Mouse (Mus musculus): ENCODE measurements at regions not wholly inside any gene's neighbourhood (a gene's known extent, or its start where the extent isn't known, plus 50 kb on each side); places are given as distances from the start of the nearest gene placed in this dataset.
A peak's percentile ranks its signal among the peaks of the same experiment; 100 is the strongest.

DNA sequence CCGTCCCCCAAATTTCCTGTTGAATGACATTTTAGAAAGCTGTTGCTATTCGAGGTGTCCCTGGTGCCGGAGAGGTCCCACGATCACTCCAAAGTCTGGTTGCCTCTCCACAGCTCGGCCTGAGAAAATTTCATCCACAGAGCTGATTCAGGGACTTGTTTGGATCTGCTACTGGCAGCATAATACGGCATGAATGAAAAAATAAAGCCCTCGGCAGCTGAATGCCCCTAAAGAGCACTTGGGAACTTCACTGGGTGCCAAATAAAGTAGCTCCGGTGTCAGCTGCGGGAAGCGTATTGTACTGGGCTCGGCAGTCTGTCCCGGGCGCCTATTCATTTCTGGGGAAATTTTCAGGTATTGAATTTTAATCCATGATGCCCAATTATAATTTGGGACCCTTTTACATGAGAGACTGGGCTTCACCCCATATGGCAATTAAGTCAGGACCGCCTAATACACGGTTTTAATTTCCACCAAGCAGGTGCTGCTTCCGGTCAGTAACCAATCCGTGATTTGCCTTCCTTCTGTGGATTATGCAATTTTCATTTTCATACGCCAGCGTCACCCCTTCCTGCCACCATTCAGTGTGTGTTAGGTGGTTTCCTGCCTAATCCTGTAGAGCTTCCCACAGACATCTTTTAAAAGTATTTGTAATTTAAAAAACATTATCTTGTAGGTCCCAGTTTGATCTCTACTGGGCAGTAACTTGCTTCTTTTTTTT, 200.7 kb upstream of the Adgrl2 start:
- no peaks in the 10 kb centered on the region for H3K9me3 ChIP-seq
- 52% methylated on average over 19 of the region's 19 CpGs for WGBS
- no peak overlapping the region for H3K27ac ChIP-seq
- no peak overlapping the region for H3K9ac ChIP-seq
- H3K4me2 ChIP-seq: no peak overlapping the region
- no peaks in the 10 kb centered on the region for H3K36me3 ChIP-seq
- no peak overlapping the region for H3K4me3 ChIP-seq
- no peak for ATAC-seq (ENCODE audit: insufficient number of reproducible peaks, low FRiP score, low TSS enrichment, low read depth)
- H3K27me3 ChIP-seq: no peaks in the 10 kb centered on the region
- peaks cover 8% of the 10 kb centered on the region; the same call in 1 of the 2 replicates for H3K4me1 ChIP-seq

DNA sequence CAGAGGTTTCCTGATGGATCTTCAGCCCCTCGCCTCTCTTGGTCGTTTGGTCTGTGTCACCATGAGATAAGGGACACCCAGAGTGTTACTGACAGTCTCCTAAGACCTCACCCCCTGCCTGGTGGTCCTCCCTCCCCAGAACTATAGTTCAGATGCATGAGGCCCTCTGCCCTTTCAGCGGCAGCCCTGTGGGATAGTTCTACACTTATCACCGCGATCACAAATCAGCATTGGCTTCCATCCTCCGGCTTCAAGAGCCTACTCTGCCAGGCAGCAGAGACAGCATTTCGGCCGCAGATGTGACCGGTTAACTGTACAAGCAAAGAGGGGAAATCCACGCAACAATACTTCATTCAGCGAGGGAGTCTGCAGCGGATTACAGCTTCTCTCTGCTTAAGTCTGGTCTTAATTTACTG, 193.8 kb upstream of the Adgrl2 start:
- Histone ChIP-seq H3K27me3 (no peaks in the 10 kb centered on the region), H3K27ac (peak overlapping the region; percentile 47; the same call in 1 of the 2 replicates), H3K9ac (no peak overlapping the region), H3K36me3 (no peaks in the 10 kb centered on the region), H3K4me1 (peaks cover 6% of the 10 kb centered on the region; the same call in 1 of the 2 replicates), H3K4me3 (no peak overlapping the region), H3K9me3 (no peaks in the 10 kb centered on the region), H3K4me2 (peak overlapping the region; percentile 36)
- no peak for ATAC-seq (ENCODE audit: insufficient number of reproducible peaks, low FRiP score, low TSS enrichment, low read depth)
- 17% methylated on average over 12 of the region's 12 CpGs for WGBS

DNA sequence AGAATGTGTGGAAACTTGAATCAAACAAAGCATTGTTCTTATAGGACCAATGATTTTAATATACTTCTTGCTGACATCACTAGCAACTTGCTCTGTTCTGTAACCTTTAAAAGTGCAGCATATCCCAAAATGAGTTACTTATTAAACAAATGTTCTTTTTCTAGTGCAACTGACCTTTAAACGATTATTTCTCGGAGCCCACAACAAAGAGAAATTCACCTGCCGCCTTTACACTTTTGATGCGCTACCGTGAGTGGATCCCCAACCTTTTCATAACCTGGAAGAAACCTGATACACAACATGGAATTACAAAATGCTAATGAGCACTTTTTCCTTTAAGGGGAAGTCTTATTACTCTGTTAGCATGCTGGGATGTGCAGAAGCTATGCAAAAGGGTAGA, 191.7 kb upstream of the Adgrl2 start:
- ATAC-seq (ENCODE audit: insufficient number of reproducible peaks, low FRiP score, low TSS enrichment, low read depth): no peak
- no peak overlapping the region for H3K9ac ChIP-seq
- 82% methylated on average over 5 of the region's 5 CpGs for WGBS

DNA sequence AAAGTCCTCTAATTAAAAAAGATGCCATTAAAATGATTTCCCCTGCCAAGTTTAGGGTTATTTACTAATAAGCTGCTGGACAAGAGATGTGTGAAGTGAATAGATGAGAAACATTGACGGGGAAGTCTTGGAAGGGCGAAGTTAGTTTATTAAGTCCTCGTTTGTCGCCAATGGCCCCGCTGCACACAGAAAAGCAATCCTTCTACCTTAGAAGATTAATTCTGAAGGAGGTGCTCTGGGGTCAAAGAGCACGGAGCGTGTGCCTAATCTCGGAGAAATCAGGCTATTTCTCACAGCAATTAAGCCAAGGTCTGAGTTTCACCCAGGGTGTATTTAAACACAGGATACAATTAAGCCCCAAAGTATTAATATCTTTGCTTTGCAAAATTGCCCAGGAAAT, 189.8 kb upstream of the Adgrl2 start:
- ATAC-seq (ENCODE audit: insufficient number of reproducible peaks, low FRiP score, low TSS enrichment, low read depth): no peak
- no peak overlapping the region for H3K9ac ChIP-seq
- H3K27ac ChIP-seq: no peak overlapping the region
- no peak overlapping the region for H3K4me3 ChIP-seq
- 28% methylated on average over 8 of the region's 8 CpGs for WGBS
- H3K4me1 ChIP-seq: peaks cover 6% of the 10 kb centered on the region; the same call in 1 of the 2 replicates
- no peak overlapping the region for H3K4me2 ChIP-seq
- no peaks in the 10 kb centered on the region for H3K9me3 ChIP-seq
- no peaks in the 10 kb centered on the region for H3K27me3 ChIP-seq
- H3K36me3 ChIP-seq: no peaks in the 10 kb centered on the region

More for the DNA sequence above, 191.7 kb upstream of the Adgrl2 start:
- no peak overlapping the region for H3K4me2 ChIP-seq
- no peaks in the 10 kb centered on the region for H3K36me3 ChIP-seq
- no peaks in the 10 kb centered on the region for H3K27me3 ChIP-seq
- no peak overlapping the region for H3K27ac ChIP-seq
- peaks cover 6% of the 10 kb centered on the region; the same call in 1 of the 2 replicates for H3K4me1 ChIP-seq
- H3K4me3 ChIP-seq: no peak overlapping the region
- H3K9me3 ChIP-seq: no peaks in the 10 kb centered on the region

DNA sequence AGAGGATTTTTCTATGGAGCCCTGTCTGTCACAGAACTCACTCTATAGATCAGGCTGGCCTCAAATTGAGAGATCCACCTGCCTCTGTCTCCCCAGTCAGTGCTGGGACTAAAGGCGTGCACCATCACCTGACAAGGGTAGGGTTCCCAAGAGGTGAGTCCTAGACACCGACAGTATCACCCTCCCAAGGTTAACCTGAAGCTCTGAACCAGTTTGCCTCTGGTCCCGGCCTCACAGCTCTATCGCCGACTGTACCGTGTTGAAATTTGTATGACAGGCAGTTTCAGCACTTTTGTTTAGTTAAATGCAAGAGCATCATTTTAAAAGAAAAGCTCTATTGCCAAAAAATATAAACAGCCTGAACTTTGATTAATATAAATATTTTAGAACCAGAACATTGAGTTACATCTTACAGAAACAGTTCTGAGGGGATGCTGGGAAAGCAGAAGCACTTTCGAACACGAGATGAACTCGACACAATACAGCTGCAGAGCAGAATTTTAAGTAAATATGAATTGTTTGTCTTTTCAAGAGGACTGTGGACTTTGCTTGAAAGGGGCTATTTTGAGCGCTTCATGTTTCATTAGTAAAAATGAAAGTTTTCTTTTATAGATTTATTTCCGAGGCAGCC, 189.2 kb upstream of the Adgrl2 start:
- peaks cover 6% of the 10 kb centered on the region; the same call in 1 of the 2 replicates for H3K4me1 ChIP-seq
- 77% methylated on average over 11 of the region's 11 CpGs for WGBS

DNA sequence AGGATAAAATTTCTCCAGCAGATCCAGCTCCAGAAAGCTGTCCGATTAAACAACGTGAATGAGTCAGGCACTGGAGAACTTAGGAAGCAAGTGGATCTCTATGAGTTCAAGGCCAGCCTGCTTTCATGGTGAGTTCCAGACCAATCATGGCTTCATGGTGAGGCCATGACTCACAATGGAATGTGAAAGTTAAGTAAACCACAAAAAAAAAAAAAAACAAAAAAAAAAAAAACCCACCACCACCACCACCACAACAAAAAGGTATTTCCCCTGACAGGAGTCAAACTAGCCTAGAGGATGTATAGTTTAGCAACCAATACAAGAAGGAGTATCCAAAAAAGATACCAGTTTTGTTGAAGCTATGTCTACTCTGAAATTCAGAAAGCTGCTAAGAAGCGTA, 188.5 kb upstream of the Adgrl2 start:
- 91% methylated on average over 3 of the region's 3 CpGs for WGBS
- ATAC-seq (ENCODE audit: insufficient number of reproducible peaks, low FRiP score, low TSS enrichment, low read depth): no peak
- no peak overlapping the region for H3K4me3 ChIP-seq

More for the DNA sequence above, 189.2 kb upstream of the Adgrl2 start:
- Histone ChIP-seq H3K36me3 (no peaks in the 10 kb centered on the region), H3K4me2 (no peak overlapping the region), H3K27me3 (no peaks in the 10 kb centered on the region), H3K4me3 (no peak overlapping the region), H3K27ac (no peak overlapping the region), H3K9ac (no peak overlapping the region), H3K9me3 (no peaks in the 10 kb centered on the region)
- ATAC-seq (ENCODE audit: insufficient number of reproducible peaks, low FRiP score, low TSS enrichment, low read depth): no peak

DNA sequence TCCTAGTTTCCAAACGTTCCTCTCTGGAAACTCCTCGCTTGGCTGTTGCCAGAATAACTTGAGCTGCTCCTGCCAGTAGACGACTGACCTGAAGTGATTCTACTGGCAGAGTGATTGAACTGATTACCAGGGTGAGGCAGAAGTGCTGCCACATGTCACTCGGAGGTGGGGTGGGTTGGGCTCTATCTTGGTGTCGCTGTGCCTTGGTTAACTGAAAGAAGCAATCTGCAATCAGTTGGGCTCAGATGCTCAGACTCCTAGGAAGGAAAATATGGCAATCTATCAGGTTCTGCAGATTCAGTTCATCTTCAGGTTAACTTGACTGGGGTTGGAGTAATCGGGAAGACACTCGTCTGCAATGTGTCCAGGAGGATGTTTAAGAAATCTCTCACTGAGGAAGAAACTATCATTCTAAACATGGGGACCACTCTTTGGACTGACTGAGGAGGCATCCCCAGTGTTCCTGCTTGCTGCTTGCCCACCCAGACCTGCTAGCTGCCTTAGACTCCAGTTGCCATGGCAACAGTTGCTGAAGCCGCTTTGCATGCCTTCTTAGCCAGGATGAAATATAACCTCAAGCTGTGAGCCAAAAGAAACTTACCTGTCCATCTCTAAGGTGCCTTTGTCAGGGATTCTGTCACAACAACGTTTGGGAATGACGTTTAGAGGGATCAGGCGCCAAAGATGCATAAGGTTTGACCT, 184.5 kb upstream of the Adgrl2 start:
- Histone ChIP-seq H3K27me3 (no peaks in the 10 kb centered on the region), H3K9me3 (no peaks in the 10 kb centered on the region), H3K4me1 (0 out of 2 replicates have a peak, but pooled peaks cover 7% of the 10 kb centered on the region), H3K9ac (no peak overlapping the region), H3K27ac (no peak overlapping the region), H3K4me2 (no peak overlapping the region), H3K36me3 (no peaks in the 10 kb centered on the region), H3K4me3 (no peak overlapping the region)
- no peak for ATAC-seq (ENCODE audit: insufficient number of reproducible peaks, low FRiP score, low TSS enrichment, low read depth)
- 66% methylated on average over 11 of the region's 11 CpGs for WGBS

More for the DNA sequence above, 188.5 kb upstream of the Adgrl2 start:
- H3K36me3 ChIP-seq: no peaks in the 10 kb centered on the region
- no peak overlapping the region for H3K9ac ChIP-seq
- no peak overlapping the region for H3K27ac ChIP-seq
- H3K9me3 ChIP-seq: no peaks in the 10 kb centered on the region
- 0 out of 2 replicates have a peak, but pooled peaks cover 3% of the 10 kb centered on the region for H3K4me1 ChIP-seq
- H3K4me2 ChIP-seq: no peak overlapping the region
- no peaks in the 10 kb centered on the region for H3K27me3 ChIP-seq

DNA sequence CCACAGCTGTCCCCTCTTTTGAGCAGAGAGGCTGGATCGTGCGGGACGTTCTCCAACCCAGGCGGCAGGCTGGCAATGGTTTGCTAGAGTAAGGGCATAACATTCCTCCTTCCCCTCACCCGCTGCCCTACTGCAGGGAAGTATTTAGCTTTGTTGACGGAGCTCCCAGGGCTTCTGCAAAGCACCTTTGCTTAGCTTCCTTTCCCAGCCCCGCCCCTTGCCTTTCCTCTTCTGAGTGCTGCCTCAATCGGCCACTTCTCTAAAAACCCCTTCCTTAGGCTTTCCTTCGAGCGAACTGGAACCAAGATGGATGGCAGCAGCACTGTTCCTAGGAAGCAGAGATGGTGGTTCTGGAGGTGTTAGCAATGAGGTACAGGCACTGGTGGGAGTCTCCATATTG, 183.2 kb upstream of the Adgrl2 start:
- Histone ChIP-seq H3K4me2 (peak overlapping the region; percentile 1; the same call in 1 of the 2 replicates), H3K4me1 (0 out of 2 replicates have a peak, but pooled peaks cover 7% of the 10 kb centered on the region), H3K27ac (no peak overlapping the region), H3K27me3 (no peaks in the 10 kb centered on the region), H3K9ac (no peak overlapping the region), H3K4me3 (no peak overlapping the region), H3K9me3 (no peaks in the 10 kb centered on the region), H3K36me3 (no peaks in the 10 kb centered on the region)
- 29% methylated on average over 10 of the region's 10 CpGs for WGBS
- ATAC-seq (ENCODE audit: insufficient number of reproducible peaks, low FRiP score, low TSS enrichment, low read depth): no peak

DNA sequence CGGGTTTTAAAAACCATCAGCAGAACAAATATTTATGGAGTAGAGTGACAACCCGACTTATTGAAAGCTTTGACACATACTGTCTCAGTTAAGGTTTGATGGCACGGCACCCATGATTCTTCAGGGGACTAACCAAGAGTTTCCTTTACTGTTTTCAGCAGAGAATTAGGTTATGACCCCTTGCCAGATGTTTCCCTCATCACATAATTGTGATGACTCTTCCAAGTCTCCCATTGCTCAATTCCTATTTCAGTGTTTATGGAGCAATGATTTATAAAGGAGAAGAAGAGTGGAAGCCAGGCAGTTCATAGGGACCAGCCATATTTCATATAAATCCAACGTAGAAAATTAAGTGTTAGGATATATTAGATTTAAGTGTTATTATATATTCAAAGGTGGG, 181.4 kb upstream of the Adgrl2 start:
- H3K27ac ChIP-seq: no peak overlapping the region
- no peaks in the 10 kb centered on the region for H3K36me3 ChIP-seq

DNA sequence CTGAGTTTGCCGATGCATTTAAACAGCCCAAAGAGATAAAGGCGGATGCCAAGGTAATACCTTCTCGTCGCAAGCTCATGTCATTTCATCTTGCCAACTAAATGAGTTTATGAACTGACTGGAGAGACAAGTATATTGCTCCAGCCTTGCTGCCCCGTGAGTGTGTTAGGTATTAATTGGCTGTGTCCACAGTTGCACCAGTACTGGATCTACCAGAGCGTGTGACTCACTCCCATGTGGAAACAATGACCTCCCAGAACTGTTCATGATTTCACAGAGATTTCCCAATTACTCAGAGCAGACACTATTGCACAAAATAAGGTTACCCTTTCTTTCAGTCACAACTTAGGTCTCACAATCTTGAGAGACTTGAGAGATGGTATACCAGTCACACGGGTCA, 179.8 kb upstream of the Adgrl2 start:
- Histone ChIP-seq H3K4me1 (0 out of 2 replicates have a peak, but pooled peaks cover 7% of the 10 kb centered on the region), H3K27ac (no peak overlapping the region), H3K36me3 (no peaks in the 10 kb centered on the region), H3K4me3 (no peak overlapping the region), H3K27me3 (no peaks in the 10 kb centered on the region), H3K9ac (no peak overlapping the region), H3K9me3 (no peaks in the 10 kb centered on the region), H3K4me2 (no peak overlapping the region)
- WGBS: 74% methylated on average over 7 of the region's 7 CpGs
- no peak for ATAC-seq (ENCODE audit: insufficient number of reproducible peaks, low FRiP score, low TSS enrichment, low read depth)

More for the DNA sequence above, 181.4 kb upstream of the Adgrl2 start:
- Histone ChIP-seq H3K27me3 (no peaks in the 10 kb centered on the region), H3K4me1 (0 out of 2 replicates have a peak, but pooled peaks cover 7% of the 10 kb centered on the region), H3K9ac (no peak overlapping the region), H3K9me3 (no peaks in the 10 kb centered on the region), H3K4me2 (no peak overlapping the region), H3K4me3 (no peak overlapping the region)
- WGBS: 61% methylated on average over 4 of the region's 4 CpGs
- no peak for ATAC-seq (ENCODE audit: insufficient number of reproducible peaks, low FRiP score, low TSS enrichment, low read depth)

DNA sequence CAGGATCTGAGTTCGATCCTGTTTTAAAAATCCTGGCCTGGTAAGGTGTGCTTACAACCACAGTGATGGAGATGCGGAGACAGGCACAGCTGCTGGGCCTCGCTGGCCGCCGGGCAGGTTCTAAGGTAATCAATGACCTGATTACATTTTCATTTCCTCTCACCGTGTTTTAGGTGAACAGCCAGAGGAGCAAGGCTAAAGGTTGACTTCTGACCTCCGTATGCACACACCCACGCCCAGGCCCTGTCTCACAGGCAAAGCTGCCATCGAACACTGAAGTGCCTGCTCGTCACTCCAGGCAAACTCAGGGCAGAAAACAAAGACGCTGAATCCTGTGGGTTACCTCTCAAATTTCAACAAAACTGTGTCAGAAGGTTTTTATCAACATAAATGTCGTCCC, 179.1 kb upstream of the Adgrl2 start:
- H3K4me1 ChIP-seq: 0 out of 2 replicates have a peak, but pooled peaks cover 7% of the 10 kb centered on the region
- 68% methylated on average over 12 of the region's 12 CpGs for WGBS
- ATAC-seq (ENCODE audit: insufficient number of reproducible peaks, low FRiP score, low TSS enrichment, low read depth): no peak
- H3K27me3 ChIP-seq: no peaks in the 10 kb centered on the region
- H3K36me3 ChIP-seq: no peaks in the 10 kb centered on the region
- no peak overlapping the region for H3K9ac ChIP-seq
- no peak overlapping the region for H3K4me2 ChIP-seq
- H3K9me3 ChIP-seq: no peaks in the 10 kb centered on the region
- H3K27ac ChIP-seq: no peak overlapping the region
- H3K4me3 ChIP-seq: no peak overlapping the region

DNA sequence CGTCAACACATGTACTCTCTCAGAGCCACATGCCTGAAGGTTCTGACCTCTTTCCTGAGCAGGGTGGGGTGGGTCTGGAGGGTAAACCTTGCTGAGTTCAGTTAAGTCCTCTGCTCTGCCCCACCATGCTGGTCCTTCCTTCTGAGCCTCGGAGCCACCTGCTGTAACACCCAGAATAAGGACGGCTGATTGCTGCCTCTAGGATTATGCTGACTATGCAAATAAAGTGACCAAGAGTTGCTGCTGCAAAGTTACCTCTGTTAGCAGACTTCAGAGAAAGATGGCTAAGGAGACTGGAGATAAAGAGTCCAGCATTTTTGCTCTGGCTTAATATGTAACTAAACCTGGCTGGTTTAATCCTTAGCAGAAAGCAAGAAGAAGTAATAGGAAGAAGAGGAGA, 177.6 kb upstream of the Adgrl2 start:
- WGBS: 76% methylated on average over 3 of the region's 3 CpGs

More for the DNA sequence above, 177.6 kb upstream of the Adgrl2 start:
- no peak overlapping the region for H3K27ac ChIP-seq
- H3K4me3 ChIP-seq: no peak overlapping the region
- no peak overlapping the region for H3K4me2 ChIP-seq
- H3K9me3 ChIP-seq: no peaks in the 10 kb centered on the region
- no peaks in the 10 kb centered on the region for H3K4me1 ChIP-seq
- no peak overlapping the region for H3K9ac ChIP-seq
- no peaks in the 10 kb centered on the region for H3K36me3 ChIP-seq
- ATAC-seq (ENCODE audit: insufficient number of reproducible peaks, low FRiP score, low TSS enrichment, low read depth): no peak
- H3K27me3 ChIP-seq: no peaks in the 10 kb centered on the region
